Mouse (Mus musculus) liver, embryonic 11.5 days (tissue): ENCODE data around the gene Syt1. TPM values are rescaled to one million over a fixed set of nuclear protein-coding genes. Genes with fewer than 3 reads are reported as not detected.

ENCODE experiments used
- ATAC-seq: fragments of 200-750 bp; cut with Nextera tagmentation; replicated peaks from 2 replicates; pipeline ENCODE4 v1.8.0; 2017; ENCODE audit warnings: moderate number of reproducible peaks, mild to moderate bottlenecking, moderate TSS enrichment, moderate library complexity; ENCODE audit not compliant: low FRiP score
- DNase-seq: peaks from one replicate; pipeline ENCODE4 v3.0.0-alpha.2; 2017; ENCODE audit warnings: low spot score
- H3K27ac ChIP-seq: fragments of 300-500 bp; sonication (generic); 2 replicates; pipeline ENCODE4 v1.5.1; 2014; ENCODE audit warnings: mild to moderate bottlenecking, low read depth, low read length, control low read depth
- H3K27me3 ChIP-seq: fragments of 300-500 bp; sonication (generic); replicated peaks from 2 replicates; pipeline ENCODE4 v1.6.1; 2014; ENCODE audit warnings: low read length, mixed read lengths; ENCODE audit not compliant: control insufficient read depth, insufficient read depth
- H3K36me3 ChIP-seq: fragments of 300-500 bp; sonication (generic); 2 replicates; pipeline ENCODE4 v1.6.1; 2014; ENCODE audit warnings: mild to moderate bottlenecking, low read length, moderate library complexity, mixed read lengths; ENCODE audit not compliant: control insufficient read depth, insufficient read depth
- H3K4me1 ChIP-seq: fragments of 300-500 bp; sonication (generic); replicated peaks from 2 replicates; pipeline ENCODE4 v1.6.1; 2014; ENCODE audit warnings: low read length, mixed read lengths; ENCODE audit not compliant: control insufficient read depth, insufficient read depth
- H3K4me2 ChIP-seq: fragments of 300-500 bp; sonication (generic); 2 replicates; pipeline ENCODE4 v1.6.1; 2014; ENCODE audit warnings: mild to moderate bottlenecking, control low read depth, moderate library complexity
- H3K4me3 ChIP-seq: fragments of 300-500 bp; sonication (generic); 2 replicates; pipeline ENCODE4 v1.5.1; 2014; ENCODE audit warnings: low read depth, low read length, control low read depth
- H3K9ac ChIP-seq: fragments of 300-500 bp; sonication (generic); 2 replicates; pipeline ENCODE4 v1.6.1; 2014; ENCODE audit warnings: low read depth, low read length, control low read depth
- H3K9me3 ChIP-seq: fragments of 300-500 bp; sonication (generic); 2 replicates; pipeline ENCODE4 v1.6.1; 2016; ENCODE audit warnings: low read length, inconsistent platforms, mixed read lengths; ENCODE audit not compliant: control insufficient read depth
- WGBS: fragments of 180-500 bp; shearing (Covaris S2); extraction: QIAGEN DNeasy Blood & Tissue Kit; methylation state at CpG from one replicate; pipeline ENCODE4 v1.1.7; 2014; 5-methylcytosine and 5-hydroxymethylcytosine counted together
- polyA plus RNA-seq: library from polyadenylated mRNA; unstranded; fragments of >200 nt; fragmentation: Nextera tagmentation; extraction: Ambion mirVana; gene quantifications from 2 replicates; pipeline ENCODE4 v1.2.1, GENCODE M21; 2014

The Syt1 gene
- polyA plus RNA-seq, 1 experiment from 2014 or later: 1.5 TPM

DNA sequence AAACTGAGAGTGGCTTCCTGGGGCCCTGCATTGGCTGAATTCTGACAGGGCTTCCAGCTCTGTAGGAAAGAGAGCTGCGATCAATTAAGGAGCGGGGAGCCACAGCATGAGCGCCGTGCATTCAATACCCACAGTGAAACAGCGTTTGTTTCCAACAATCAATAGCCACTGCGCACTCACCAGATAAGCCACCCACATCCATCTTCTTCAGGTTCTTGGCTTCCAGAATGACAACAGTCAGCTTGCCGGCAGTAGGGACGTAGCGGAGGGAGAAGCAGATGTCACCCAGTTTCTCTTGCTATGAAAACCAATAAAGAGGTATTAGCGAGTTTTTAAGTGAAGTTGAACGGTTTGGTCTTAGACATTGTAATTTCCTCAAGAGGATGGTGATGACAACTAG lies 427.1 kb downstream of the Syt1 start:
- no peak overlapping the region; the same call in 1 of the 2 replicates for H3K4me2 ChIP-seq

DNA sequence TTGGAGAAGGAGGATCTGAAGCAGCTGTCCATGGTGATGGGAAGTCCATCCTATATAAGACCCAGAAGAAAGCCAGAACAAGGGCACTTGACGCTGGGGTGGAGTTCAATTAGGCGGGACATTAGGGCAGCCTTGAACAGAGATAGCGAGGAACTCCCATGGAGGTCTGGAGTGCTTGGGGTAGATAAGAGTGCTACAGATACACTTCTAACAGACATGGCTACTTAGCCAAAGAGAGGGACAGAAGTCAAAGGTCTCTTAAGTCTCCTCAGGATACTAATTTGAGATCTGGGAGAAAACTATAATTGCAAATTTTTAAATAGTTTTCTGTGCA lies 428.4 kb downstream of the Syt1 start:
- Histone ChIP-seq H3K4me1 (peaks cover 6% of the 10 kb centered on the region), H3K9me3 (no peaks in the 10 kb centered on the region), H3K4me2 (peak overlapping the region; percentile 18; the same call in 1 of the 2 replicates), H3K27me3 (no peaks in the 10 kb centered on the region), H3K36me3 (no peaks in the 10 kb centered on the region), H3K4me3 (no peak overlapping the region), H3K9ac (no peak overlapping the region), H3K27ac (peak overlapping the region; percentile 85)
- ATAC-seq: peak; percentile 98
- DNase-seq: peak; percentile 37
- WGBS: 40% methylated on average over 3 of the region's 3 CpGs

More for the DNA sequence above, 427.1 kb downstream of the Syt1 start:
- Histone ChIP-seq H3K9me3 (no peaks in the 10 kb centered on the region), H3K4me3 (no peak overlapping the region), H3K4me1 (peaks cover 6% of the 10 kb centered on the region), H3K27ac (no peak overlapping the region), H3K9ac (no peak overlapping the region), H3K36me3 (no peaks in the 10 kb centered on the region), H3K27me3 (no peaks in the 10 kb centered on the region)
- no peak for DNase-seq
- 55% methylated on average over 11 of the region's 11 CpGs for WGBS
- no peak for ATAC-seq

DNA sequence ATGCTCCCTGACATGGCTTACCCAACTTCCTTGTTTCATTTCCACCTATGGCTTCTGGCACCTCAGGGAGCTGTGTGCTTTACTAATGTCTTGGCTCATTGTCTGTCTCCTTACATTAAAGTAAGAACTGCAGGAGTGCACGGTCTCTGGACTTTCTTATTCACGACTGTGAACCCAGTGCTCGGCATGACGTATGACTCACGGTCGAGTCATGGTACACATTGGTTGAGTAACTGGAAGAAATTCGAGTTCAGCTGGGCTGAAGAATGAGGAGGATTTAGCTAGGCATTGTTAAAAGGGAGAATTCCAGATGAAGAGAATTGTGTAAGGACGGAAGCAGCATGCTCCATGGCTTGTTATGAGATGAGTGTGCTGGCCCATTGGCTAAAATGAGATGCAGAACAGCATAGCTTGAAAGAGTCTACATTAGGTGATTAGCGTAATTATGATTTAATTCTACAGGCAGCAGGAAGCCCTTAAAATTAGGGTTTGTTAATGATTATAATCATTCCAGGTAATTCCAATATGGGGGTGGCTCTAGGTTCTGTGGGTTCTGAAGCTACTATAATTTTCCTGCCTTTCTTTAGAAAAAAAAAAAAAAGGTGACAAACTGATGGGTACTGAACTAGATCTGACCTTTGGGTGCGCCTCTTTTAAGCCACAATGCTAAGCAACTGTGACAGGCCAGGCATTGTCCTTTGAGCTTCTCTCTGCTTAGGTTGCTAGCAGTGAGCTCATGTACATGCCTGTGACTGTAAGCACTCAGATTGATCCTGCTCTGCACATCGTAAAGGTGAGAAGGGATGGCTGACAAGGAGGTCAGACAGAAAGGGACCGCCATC lies 429.0 kb downstream of the Syt1 start:
- ATAC-seq: no peak
- no peak for DNase-seq
- 79% methylated on average over 12 of the region's 12 CpGs for WGBS
- H3K4me3 ChIP-seq: no peak overlapping the region
- H3K4me2 ChIP-seq: peak overlapping the region; percentile 18; the same call in 1 of the 2 replicates
- H3K9ac ChIP-seq: no peak overlapping the region
- H3K27me3 ChIP-seq: no peaks in the 10 kb centered on the region
- no peaks in the 10 kb centered on the region for H3K9me3 ChIP-seq
- H3K27ac ChIP-seq: peak overlapping the region; percentile 85
- no peaks in the 10 kb centered on the region for H3K36me3 ChIP-seq
- peaks cover 6% of the 10 kb centered on the region for H3K4me1 ChIP-seq

DNA sequence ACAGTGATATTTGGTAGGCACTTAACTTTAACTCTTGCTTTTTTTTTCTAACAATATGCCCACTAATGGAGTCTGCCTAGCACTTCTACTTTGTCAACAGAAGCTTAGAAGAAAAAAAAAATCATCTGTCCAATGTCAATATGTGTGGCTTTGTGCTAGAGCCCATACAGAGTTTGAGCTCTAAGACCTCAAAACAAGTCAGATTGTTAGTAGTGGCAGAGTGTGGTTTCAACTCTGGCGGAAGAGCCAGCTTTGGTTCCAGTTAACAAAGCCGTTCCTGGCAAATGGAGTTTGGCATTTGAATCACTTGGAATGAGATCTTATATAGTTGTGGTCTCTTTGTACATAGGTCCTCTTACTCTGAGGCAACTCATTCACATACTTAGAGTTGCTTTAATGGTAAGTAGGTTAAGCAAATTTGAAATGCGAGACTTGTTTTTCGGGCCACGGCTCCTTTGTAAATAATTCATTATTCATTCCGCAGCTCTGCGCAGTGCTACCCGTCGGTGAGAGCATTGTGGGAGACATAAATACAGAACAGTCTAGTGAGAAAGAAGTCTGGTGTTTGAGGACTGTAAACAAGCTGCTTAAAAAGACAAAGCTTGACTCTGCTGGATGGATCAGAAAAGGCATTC lies 429.9 kb downstream of the Syt1 start:
- ATAC-seq: no peak
- no peaks in the 10 kb centered on the region for H3K36me3 ChIP-seq
- WGBS: 92% methylated on average over 9 of the region's 9 CpGs
- H3K27ac ChIP-seq: no peak overlapping the region
- no peaks in the 10 kb centered on the region for H3K27me3 ChIP-seq
- no peak overlapping the region for H3K4me3 ChIP-seq
- no peak overlapping the region for H3K4me2 ChIP-seq
- DNase-seq: no peak
- no peak overlapping the region for H3K9ac ChIP-seq
- no peaks in the 10 kb centered on the region for H3K9me3 ChIP-seq
- H3K4me1 ChIP-seq: peaks cover 6% of the 10 kb centered on the region

DNA sequence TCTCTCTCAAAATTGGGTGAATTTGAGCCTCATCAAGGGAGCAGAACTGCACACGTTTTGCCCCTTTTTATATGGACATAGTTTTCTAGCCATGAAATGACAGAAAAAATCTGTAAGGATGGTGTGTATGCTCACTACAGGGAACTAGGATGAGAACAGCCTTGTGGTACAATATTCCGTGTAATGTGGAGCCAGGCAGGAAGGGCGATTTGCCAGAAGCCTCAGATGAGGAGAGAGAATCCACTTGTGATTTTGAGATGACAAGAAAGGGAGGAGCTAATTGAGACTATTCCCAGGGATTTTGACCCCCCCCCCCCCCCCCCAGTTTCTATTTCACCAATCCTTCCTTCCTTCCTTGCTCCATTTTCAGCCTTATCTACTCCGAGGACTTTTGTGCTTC lies 431.4 kb downstream of the Syt1 start:
- no peak overlapping the region for H3K27ac ChIP-seq
- no peak for DNase-seq

DNA sequence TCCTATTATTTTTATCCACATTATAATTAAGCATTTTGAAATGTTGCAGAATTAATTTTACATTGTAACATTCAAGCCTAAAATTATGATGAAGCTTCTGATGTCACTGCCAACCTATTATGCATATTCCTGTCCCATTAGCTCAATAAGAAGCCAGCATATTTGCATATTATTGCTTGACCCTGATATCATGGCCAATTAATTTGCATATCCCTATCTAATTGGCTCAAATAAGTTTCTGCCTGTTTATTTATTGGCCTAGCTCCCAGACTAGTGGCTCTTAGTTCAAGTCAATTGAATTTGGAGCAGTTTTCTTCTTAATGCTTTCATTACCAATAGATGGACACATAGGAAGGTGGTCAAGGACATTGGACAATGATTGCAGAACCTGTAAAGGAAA lies 433.2 kb downstream of the Syt1 start:
- no peak overlapping the region for H3K4me2 ChIP-seq
- H3K4me1 ChIP-seq: no peaks in the 10 kb centered on the region; the same call in 1 of the 2 replicates
- no peaks in the 10 kb centered on the region for H3K9me3 ChIP-seq
- H3K9ac ChIP-seq: no peak overlapping the region
- ATAC-seq (no peak), DNase-seq (no peak)
- H3K27ac ChIP-seq: no peak overlapping the region
- no peak overlapping the region for H3K4me3 ChIP-seq
- H3K27me3 ChIP-seq: no peaks in the 10 kb centered on the region
- H3K36me3 ChIP-seq: no peaks in the 10 kb centered on the region

More for the DNA sequence above, 431.4 kb downstream of the Syt1 start:
- H3K9ac ChIP-seq: no peak overlapping the region
- H3K9me3 ChIP-seq: no peaks in the 10 kb centered on the region
- no peaks in the 10 kb centered on the region for H3K36me3 ChIP-seq
- no peaks in the 10 kb centered on the region for H3K27me3 ChIP-seq
- peaks cover 6% of the 10 kb centered on the region for H3K4me1 ChIP-seq
- H3K4me3 ChIP-seq: no peak overlapping the region
- no peak overlapping the region for H3K4me2 ChIP-seq
- no peak for ATAC-seq
- 71% methylated on average over 4 of the region's 4 CpGs for WGBS

DNA sequence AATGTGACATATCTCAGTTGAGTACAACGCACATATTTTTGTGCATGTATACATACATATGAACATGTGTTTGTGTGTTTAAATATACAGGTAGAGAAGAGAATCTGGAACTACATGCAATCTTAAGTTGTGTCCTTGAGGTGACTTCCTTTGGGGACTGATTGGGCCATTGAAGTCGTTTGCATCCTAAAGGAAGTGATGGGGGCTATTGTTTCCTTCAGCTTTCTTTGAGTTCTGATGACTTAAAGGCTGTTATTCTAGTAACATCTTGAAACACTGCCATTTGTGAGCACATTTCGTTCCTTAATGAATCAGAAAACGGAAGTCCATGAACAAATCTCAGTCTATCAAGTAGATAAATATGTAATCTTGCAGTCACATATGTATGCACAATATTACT lies 438.0 kb downstream of the Syt1 start:
- Histone ChIP-seq H3K9me3 (no peaks in the 10 kb centered on the region), H3K4me3 (no peak overlapping the region), H3K9ac (no peak overlapping the region), H3K36me3 (no peaks in the 10 kb centered on the region), H3K27ac (no peak overlapping the region), H3K4me2 (no peak overlapping the region), H3K4me1 (no peaks in the 10 kb centered on the region), H3K27me3 (no peaks in the 10 kb centered on the region)
- DNase-seq (no peak), ATAC-seq (no peak)
- WGBS: 75% methylated on average over 4 of the region's 4 CpGs

DNA sequence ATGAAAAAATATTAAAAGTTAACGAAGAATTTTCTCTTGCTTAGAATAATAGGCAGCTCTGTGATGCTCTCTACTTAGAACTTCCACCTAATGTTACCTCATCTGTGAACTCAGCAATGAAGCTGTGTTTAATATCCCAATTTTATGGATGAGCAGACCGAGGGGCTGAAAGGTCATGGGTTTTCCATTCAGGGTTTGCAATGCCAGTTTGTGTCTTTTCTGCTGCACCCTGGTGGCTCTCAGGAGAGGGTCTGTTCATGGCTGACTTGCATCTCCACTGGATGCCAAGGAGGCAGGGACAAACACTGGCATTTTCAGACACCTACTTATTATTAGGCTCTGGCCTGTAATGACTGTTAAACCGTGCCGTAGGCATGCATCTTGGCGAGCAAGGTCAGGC lies 439.7 kb downstream of the Syt1 start:
- Histone ChIP-seq H3K4me1 (no peaks in the 10 kb centered on the region), H3K9ac (no peak overlapping the region), H3K9me3 (no peaks in the 10 kb centered on the region), H3K36me3 (no peaks in the 10 kb centered on the region), H3K27ac (no peak overlapping the region), H3K4me2 (no peak overlapping the region), H3K4me3 (no peak overlapping the region), H3K27me3 (no peaks in the 10 kb centered on the region)
- no peak for ATAC-seq
- DNase-seq: no peak
- 91% methylated on average over 5 of the region's 5 CpGs for WGBS
